Mouse (Mus musculus): ENCODE data around the gene Med26. TPM values are rescaled to one million over a fixed set of nuclear protein-coding genes. Genes with fewer than 3 reads are reported as not detected.

Gene Med26
- total and polyA plus RNA-seq, 3 experiments: 14.1 to 28.3 TPM; not detected in 1

- TF ChIP-seq NELFE (IDR thresholded peaks at IDR 0.05; ENCODE audit: low read depth, low read length): no peak
- TF ChIP-seq KAT2A (conservative IDR thresholded peaks at IDR 0.05; ENCODE audit: low read depth, low read length): no peak
- no peak for TF ChIP-seq RCOR1 (IDR thresholded peaks at IDR 0.05; ENCODE audit: low read depth, low read length)
- no peak for TF ChIP-seq MYC (IDR thresholded peaks at IDR 0.05; ENCODE audit: low read depth, low read length)
- no peak for TF ChIP-seq RAD21 (IDR thresholded peaks at IDR 0.05; ENCODE audit: low read depth, low read length)
- no peak for TF ChIP-seq ZNF384 (IDR thresholded peaks at IDR 0.05; ENCODE audit: low read depth, low read length)
- TF ChIP-seq POLR2AphosphoS5 (IDR thresholded peaks at IDR 0.05; ENCODE audit: borderline replicate concordance, low read depth, low read length): no peak
- no peak for TF ChIP-seq MXI1 (IDR thresholded peaks at IDR 0.05; ENCODE audit: low read depth, low read length)
- no peak for TF ChIP-seq EP300 (IDR thresholded peaks at IDR 0.05; ENCODE audit: low read depth in 1 of 2, low read length in 2 of 2)
- TF ChIP-seq UBTF (IDR thresholded peaks at IDR 0.05; ENCODE audit: borderline replicate concordance, insufficient read depth, low read depth, low read length): no peak
- no peak for TF ChIP-seq ELF1 (IDR thresholded peaks at IDR 0.05; ENCODE audit: low read depth, low read length)
- TF ChIP-seq HCFC1 (IDR thresholded peaks at IDR 0.05; ENCODE audit: low read depth, low read length): no peak
- no peak for TF ChIP-seq TBP (IDR thresholded peaks at IDR 0.05; ENCODE audit: low read depth, low read length)
- no peak for TF ChIP-seq JUND (IDR thresholded peaks at IDR 0.05; ENCODE audit: low read depth, low read length)
- no peak for TF ChIP-seq BHLHE40 (IDR thresholded peaks at IDR 0.05; ENCODE audit: borderline replicate concordance, low read depth, low read length)
- TF ChIP-seq MAFK (IDR thresholded peaks at IDR 0.05; ENCODE audit: borderline replicate concordance, low read depth, low read length): no peak
- TF ChIP-seq E2F4 (IDR thresholded peaks at IDR 0.05; ENCODE audit: borderline replicate concordance, low read depth, low read length): no peak
- TF ChIP-seq CHD2 (IDR thresholded peaks at IDR 0.05; ENCODE audit: low read length): no peak
- no peak for TF ChIP-seq NRF1 (IDR thresholded peaks at IDR 0.05; ENCODE audit: insufficient read depth, low read depth, low read length, poor library complexity, severe bottlenecking)
- TF ChIP-seq GABPA (IDR thresholded peaks at IDR 0.05; ENCODE audit: low read depth, low read length): no peak
- Histone ChIP-seq H3K4me3 (ENCODE audit: control insufficient read depth in 1 of 2, insufficient read depth in 1 of 2, low read depth in 2 of 2, low read length in 2 of 2) (no peak overlapping the region), H3K36me3 (ENCODE audit: control insufficient read depth in 1 of 2, insufficient read depth in 2 of 2, low read length in 2 of 2) (peaks cover 0 to 4% of the 10 kb centered on the region in 2 experiments; a peak in 1 of 4 replicates), H3K4me1 (ENCODE audit: control insufficient read depth in 1 of 2, insufficient read depth in 2 of 2, low read length in 2 of 2) (no peaks in the 10 kb centered on the region), H3K9ac (ENCODE audit: control insufficient read depth, low read depth, low read length, poor library complexity, severe bottlenecking) (no peak overlapping the region), H3K9me3 (replicated peaks; ENCODE audit: insufficient read depth, low read length) (no peaks in the 10 kb centered on the region), H3K27ac (ENCODE audit: control insufficient read depth, low read depth, low read length) (no peak overlapping the region), H3K79me2 (ENCODE audit: control insufficient read depth, insufficient read depth, low read length, poor library complexity) (no peaks in the 10 kb centered on the region), H3K27me3 (ENCODE audit: control insufficient read depth in 1 of 2, insufficient read depth in 2 of 2, low read length in 2 of 2) (no peaks in the 10 kb centered on the region)
- no peak for DNase-seq (ENCODE audit: low read depth, low spot score)
Observed at GRCm38 (mm10) chr8:72455317-72455716, 92.8 kb downstream of the Med26 start.

- Histone ChIP-seq H3K9ac (ENCODE audit: control insufficient read depth, low read depth, low read length, poor library complexity, severe bottlenecking) (no peak overlapping the region), H3K27ac (ENCODE audit: control insufficient read depth, low read depth, low read length) (no peak overlapping the region), H3K4me3 (ENCODE audit: control insufficient read depth in 1 of 2, insufficient read depth in 1 of 2, low read depth in 2 of 2, low read length in 2 of 2) (no peak overlapping the region), H3K4me1 (ENCODE audit: control insufficient read depth in 1 of 2, insufficient read depth in 2 of 2, low read length in 2 of 2) (no peaks in the 10 kb centered on the region), H3K9me3 (replicated peaks; ENCODE audit: insufficient read depth, low read length) (no peaks in the 10 kb centered on the region), H3K27me3 (ENCODE audit: control insufficient read depth in 1 of 2, insufficient read depth in 2 of 2, low read length in 2 of 2) (no peaks in the 10 kb centered on the region), H3K36me3 (ENCODE audit: control insufficient read depth in 1 of 2, insufficient read depth in 2 of 2, low read length in 2 of 2) (peaks cover 0 to 4% of the 10 kb centered on the region in 2 experiments; a peak in 1 of 4 replicates), H3K79me2 (ENCODE audit: control insufficient read depth, insufficient read depth, low read length, poor library complexity) (no peaks in the 10 kb centered on the region)
- DNase-seq (ENCODE audit: low read depth, low spot score): no peak
- TF ChIP-seq SMC3 (IDR thresholded peaks at IDR 0.05; ENCODE audit: low read depth, low read length) (0 out of 2 replicates have a peak, but pooled peaks have one; percentile 3), ELF1 (IDR thresholded peaks at IDR 0.05; ENCODE audit: low read depth, low read length) (no peak), CTCF (IDR thresholded peaks at IDR 0.05 in 2 of 3, conservative IDR thresholded peaks at IDR 0.05 in 1 of 3; ENCODE audit: control insufficient read depth in 1 of 3, insufficient read depth in 1 of 3, low read depth in 2 of 3, low read length in 3 of 3, poor library complexity in 1 of 3, severe bottlenecking in 1 of 3) (peak in 2 of 3 experiments; percentile 13 to 29; a peak in 2 of 6 replicates)
Observed at GRCm38 (mm10) chr8:72453904-72454303, 94.2 kb downstream of the Med26 start.
